Mouse (Mus musculus): ENCODE results near the gene Kiss1r.

Kiss1r gene

DNA sequence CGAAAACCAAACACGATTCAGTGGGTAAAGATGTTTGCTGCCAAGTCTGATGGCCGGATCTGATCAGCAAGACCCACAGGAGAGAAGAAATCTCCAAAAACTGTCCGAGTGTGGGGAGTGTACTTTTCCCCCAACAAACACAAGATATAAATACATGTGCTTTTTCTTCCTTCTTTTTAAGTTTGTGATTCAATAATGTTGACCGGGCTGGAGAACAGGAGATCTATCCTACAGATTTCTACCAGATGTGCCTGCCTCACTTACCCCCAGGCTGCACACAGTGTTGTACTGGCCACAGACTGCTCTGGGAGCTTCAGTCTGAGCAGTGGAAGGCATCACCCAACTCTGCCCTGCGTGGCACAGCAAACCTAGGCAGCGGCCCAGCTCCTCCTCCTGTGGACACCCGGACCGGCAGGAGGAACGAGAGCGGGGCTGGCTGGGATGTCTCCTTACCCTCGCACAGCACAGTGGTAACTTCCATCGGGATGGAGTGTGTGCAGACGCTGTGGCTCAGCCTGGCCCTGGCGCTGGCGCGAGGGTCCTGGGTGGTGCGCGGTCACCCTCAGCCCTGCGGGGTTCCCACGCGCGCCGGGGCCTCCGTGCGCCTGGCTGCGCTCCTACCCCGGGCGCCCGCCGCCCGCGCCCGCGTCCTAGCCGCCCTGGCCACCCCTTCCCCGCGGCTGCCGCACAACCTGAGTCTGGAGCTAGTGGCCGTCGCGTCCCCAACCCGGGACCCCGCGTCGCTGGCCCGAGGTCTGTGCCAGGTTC is 53.8 kb downstream of the Kiss1r start, which contains the start of gene Grin3b:
TSS of gene Grin3b (plus strand) at position 301 of the 768 bp plus-strand sequence.
- no peak for DNase-seq (ENCODE audit: low read depth, low spot score)

DNA sequence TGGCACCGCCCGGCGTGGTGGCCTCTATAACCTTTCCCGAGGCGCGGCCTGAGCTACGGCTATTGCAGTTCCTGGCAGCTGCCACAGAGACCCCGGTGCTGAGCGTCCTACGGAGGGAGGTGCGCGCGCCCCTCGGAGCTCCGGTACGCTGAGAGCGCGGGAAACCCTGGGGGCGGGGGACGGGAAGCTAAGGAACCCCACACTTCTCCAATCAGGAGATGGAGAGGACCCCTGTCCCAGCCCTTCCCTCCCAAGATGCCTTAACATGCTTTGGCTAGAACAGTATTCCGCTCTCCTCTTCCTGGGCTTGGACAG is 54.4 kb downstream of the Kiss1r start:
- DNase-seq (ENCODE audit: low read depth, low spot score): no peak
